Mouse (Mus musculus): Measurements from ENCODE around the gene Bub1b.

Bub1b gene

GRCm38 (mm10) chr2:118597673-118598568 lies at the start of gene Bub1b:
Gene Bub1b (plus strand): TSS chr2:118598211.
- peak; percentile 84 for DNase-seq

- peak; percentile 73 for DNase-seq
Observed at GRCm38 (mm10) chr2:118548421-118549221, 49.4 kb upstream of the Bub1b start.

GRCm38 (mm10) chr2:118549507-118550473 lies 48.2 kb upstream of the Bub1b start, which contains the start of gene Bmf:
Gene Bmf (minus strand): TSS chr2:118549687.
- DNase-seq: peak; percentile 98

GRCm38 (mm10) chr2:118551606-118552005 lies 46.4 kb upstream of the Bub1b start:
- DNase-seq: peak; percentile 30

GRCm38 (mm10) chr2:118554356-118554990 lies 43.5 kb upstream of the Bub1b start:
- peak; percentile 60 for DNase-seq

GRCm38 (mm10) chr2:118558426-118558825 lies 39.6 kb upstream of the Bub1b start:
- no peak for DNase-seq

GRCm38 (mm10) chr2:118562015-118562414 lies 36.0 kb upstream of the Bub1b start:
- no peak for DNase-seq

- no peak for DNase-seq
Observed at GRCm38 (mm10) chr2:118562431-118562830, 35.6 kb upstream of the Bub1b start.

GRCm38 (mm10) chr2:118567179-118567578 lies 30.8 kb upstream of the Bub1b start:
- no peak for DNase-seq

- no peak for DNase-seq
Observed at GRCm38 (mm10) chr2:118570939-118571338, 27.1 kb upstream of the Bub1b start.

GRCm38 (mm10) chr2:118572183-118572836 lies 25.7 kb upstream of the Bub1b start:
- DNase-seq: no peak

- no peak for DNase-seq
Observed at GRCm38 (mm10) chr2:118573135-118573534, 24.9 kb upstream of the Bub1b start.

- no peak for DNase-seq
Observed at GRCm38 (mm10) chr2:118586013-118586412, 12.0 kb upstream of the Bub1b start.

GRCm38 (mm10) chr2:118587686-118588085 lies 10.3 kb upstream of the Bub1b start:
- no peak for DNase-seq

- no peak for DNase-seq
Observed at GRCm38 (mm10) chr2:118591083-118591482, 6.9 kb upstream of the Bub1b start.

- no peak for DNase-seq
Observed at GRCm38 (mm10) chr2:118599087-118599486, 1.1 kb downstream of the Bub1b start.

GRCm38 (mm10) chr2:118601599-118602263 lies 3.7 kb downstream of the Bub1b start:
- DNase-seq: no peak

- no peak for DNase-seq
Observed at GRCm38 (mm10) chr2:118604091-118604490, 6.1 kb downstream of the Bub1b start.

- DNase-seq: no peak
Observed at GRCm38 (mm10) chr2:118606032-118606431, 8.0 kb downstream of the Bub1b start.

- DNase-seq: no peak
Observed at GRCm38 (mm10) chr2:118606976-118607375, 9.0 kb downstream of the Bub1b start.

GRCm38 (mm10) chr2:118618013-118618412 lies 20.0 kb downstream of the Bub1b start:
- no peak for DNase-seq
